Mouse (Mus musculus): ENCODE measurements around the gene Olfr519. TPM values are rescaled to one million over a fixed set of nuclear protein-coding genes. Genes with fewer than 3 reads are reported as not detected.

The Olfr519 gene
- polyA plus RNA-seq (2015; fragmentation: Nextera tagmentation; extraction: Ambion mirVana) = not detected in 2 replicates

DNA sequence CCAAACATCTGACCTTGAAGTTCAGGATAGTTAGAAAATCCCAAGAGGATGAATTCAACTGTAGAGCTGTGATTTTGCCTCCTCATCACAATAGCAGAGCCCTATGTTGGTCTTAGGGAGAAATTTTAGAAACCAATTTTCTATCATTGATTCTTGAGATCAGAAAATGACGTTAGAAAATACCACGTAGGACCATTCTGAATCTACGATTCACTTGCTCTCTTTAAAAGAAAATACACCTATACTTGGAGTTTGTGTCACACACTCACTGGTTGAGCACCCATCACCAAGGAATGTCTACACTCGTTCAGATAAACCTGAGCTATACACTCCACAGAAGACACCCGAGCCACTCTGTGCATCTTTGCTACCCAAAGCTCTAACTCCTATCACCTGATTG lies at the start of gene Olfr519:
Gene Olfr519 (minus strand): TSS at position 101 of the 400 bp plus-strand sequence.

DNA sequence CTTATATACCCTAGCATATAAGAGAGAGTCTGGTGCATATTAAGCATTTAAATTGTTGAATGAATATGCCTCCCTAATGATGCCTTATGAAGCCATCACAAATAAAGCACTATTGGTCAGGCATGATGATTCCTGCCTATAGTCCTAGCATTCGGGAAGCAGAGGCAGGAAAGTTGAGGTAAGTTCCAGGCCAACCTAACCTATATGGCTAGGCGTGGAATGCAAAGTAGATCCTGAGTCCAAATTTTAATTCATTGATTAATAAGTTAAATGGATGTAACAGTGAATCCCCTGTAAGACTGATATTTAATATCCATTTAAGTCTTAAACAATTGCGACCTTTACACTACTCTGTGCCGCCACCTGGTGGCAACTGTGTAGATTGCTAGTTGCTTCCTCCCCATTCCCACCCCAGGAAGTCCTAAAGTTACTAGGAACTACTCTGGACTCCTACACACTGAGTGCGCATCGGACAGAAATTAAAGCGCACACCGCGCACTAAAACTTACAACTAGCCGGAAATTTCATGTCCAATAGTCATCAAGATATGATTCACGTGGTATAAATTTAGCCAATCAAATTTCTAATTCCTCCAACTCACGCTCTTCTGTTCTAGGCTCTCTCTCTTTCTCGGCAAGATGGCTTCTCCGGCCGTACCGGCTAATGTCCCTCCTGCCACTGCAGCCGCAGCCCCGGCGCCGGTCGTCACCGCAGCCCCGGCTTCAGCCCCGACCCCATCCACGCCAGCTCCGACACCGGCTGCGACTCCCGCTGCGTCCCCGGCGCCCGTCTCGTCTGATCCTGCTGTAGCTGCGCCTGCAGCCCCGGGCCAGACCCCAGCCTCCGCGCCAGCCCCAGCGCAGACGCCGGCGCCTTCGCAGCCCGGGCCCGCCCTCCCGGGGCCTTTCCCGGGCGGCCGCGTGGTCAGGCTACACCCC lies 39.8 kb upstream of the Olfr519 start, which contains the start of gene Eif3f:
Gene Eif3f (plus strand): TSS at position 624 of the 938 bp plus-strand sequence.

DNA sequence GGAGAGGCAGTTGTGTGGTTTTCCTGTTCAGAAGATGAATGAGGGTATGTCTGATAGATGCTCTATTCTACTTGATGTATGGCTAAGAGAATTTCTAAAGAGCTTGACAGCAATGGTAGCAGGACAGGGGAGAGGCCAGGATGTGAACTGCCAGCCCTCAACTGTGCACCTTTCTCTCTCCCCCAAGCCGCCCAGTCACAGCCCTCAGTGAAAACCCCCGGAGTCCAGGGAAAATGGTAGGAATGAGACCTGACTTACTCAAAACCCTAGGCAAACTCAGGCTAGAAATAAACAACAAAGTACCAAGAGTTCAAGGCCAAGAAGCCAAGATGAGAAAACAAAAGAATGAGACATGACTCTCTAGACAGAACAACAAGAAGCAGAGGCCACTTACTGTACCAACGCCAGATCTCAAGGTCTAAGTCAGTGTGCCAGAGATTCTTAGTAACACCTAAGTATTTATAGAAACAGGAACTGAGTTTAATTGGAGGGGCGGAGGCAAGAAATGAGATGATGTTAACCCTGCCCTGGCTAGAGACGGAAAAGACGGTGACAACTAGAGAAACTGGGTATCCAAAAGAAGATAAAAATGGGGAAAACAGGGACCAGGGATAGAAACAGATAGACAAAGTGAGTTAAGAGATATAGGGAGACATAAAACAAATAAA lies 35.6 kb upstream of the Olfr519 start, which contains the start of gene Nlrp10:
Gene Nlrp10 (minus strand): TSS at position 453 of the 668 bp plus-strand sequence.

DNA sequence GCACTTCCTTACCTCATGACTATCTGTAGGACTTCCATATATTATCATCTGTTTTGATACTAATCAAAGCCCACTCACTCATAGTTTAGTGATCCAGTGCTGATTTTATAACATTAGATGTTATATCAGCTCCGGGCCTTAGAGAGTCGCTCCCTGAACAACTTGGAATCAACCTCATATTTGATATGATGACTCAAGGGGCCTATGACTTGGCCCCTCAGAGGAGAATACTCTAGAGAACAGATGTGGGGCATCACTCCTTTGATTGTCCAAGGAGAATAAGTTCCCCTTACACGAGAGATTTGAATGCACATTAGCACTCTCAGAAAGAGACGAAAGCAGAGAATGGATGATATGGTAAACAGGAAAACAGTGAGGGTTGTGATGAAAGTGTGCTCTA lies 9.3 kb downstream of the Olfr519 start, which contains the start of gene Olfr518:
Gene Olfr518 (minus strand): TSS at position 101 of the 400 bp plus-strand sequence.

DNA sequence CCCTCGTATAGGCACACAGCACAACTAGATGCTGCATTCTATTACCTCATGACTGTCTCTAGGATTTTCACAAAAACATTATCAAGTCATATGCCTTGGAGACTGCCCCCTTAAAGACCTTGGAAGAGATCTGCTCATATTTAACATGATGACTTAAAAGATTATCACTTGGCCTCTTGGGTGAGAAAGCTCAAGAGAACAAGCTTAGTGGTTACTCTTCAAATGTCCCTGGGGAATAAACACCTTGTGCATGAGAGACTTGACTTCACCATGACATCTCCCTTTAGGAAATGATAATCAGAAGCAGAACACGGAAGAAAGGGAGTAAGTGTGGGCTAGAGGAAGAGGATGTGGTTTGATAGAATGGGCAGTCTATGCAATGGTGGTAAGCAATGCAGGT lies 21.9 kb downstream of the Olfr519 start, which contains the start of gene Olfr517:
Gene Olfr517 (minus strand): TSS at position 101 of the 400 bp plus-strand sequence.

DNA sequence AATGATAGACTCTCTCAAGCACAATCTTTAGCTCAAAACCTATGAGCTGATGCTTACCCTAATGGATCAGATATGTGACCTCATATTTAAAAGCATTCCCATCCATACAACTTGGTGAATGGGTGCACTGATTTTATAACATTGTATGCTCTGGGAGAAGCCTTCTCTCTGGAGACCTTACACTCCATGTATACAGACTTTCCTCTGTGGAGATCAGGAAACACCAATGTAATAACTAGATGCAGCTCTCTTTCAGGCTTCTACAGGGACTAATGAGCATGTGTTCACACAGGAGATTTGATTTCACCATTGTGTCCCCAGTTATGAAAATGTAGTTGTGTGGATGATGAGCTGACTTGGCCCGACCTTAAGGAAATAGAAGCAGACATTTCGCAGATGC lies 43.8 kb downstream of the Olfr519 start, which contains the start of gene Olfr516:
Gene Olfr516 (minus strand): TSS at position 101 of the 400 bp plus-strand sequence.

Other genes with a start within 250 kb of the Olfr519 start
- gene Olfr509, start 242.5 kb downstream of the Olfr519 start, polyA plus RNA-seq (2015; fragmentation: Nextera tagmentation; extraction: Ambion mirVana) = not detected in 2 replicates
- not detected in 2 replicates for gene Olfr510, start 228.0 kb downstream of the Olfr519 start, polyA plus RNA-seq (2015; fragmentation: Nextera tagmentation; extraction: Ambion mirVana)
- gene Olfr512, start 181.1 kb downstream of the Olfr519 start, polyA plus RNA-seq (2015; fragmentation: Nextera tagmentation; extraction: Ambion mirVana) = not detected in 2 replicates
- not detected in 2 replicates for gene Olfr513, start 143.4 kb downstream of the Olfr519 start, polyA plus RNA-seq (2015; fragmentation: Nextera tagmentation; extraction: Ambion mirVana)
- gene Olfr514, start 68.4 kb downstream of the Olfr519 start, polyA plus RNA-seq (2015; fragmentation: Nextera tagmentation; extraction: Ambion mirVana) = not detected in 2 replicates
- gene Olfr516, start 43.9 kb downstream of the Olfr519 start, polyA plus RNA-seq (2015; fragmentation: Nextera tagmentation; extraction: Ambion mirVana) = not detected in 2 replicates
- gene Olfr517, start 22.0 kb downstream of the Olfr519 start, polyA plus RNA-seq (2015; fragmentation: Nextera tagmentation; extraction: Ambion mirVana) = not detected in 2 replicates
- gene Olfr518, start 9.4 kb downstream of the Olfr519 start, polyA plus RNA-seq (2015; fragmentation: Nextera tagmentation; extraction: Ambion mirVana) = not detected in 2 replicates
- gene Nlrp10, start 35.8 kb upstream of the Olfr519 start, polyA plus RNA-seq (2015; fragmentation: Nextera tagmentation; extraction: Ambion mirVana) = 0.05 TPM in 1 of 2 replicates, not detected in the other
- 87.8 and 88.1 TPM in 2 replicates for gene Eif3f, start 40.0 kb upstream of the Olfr519 start, polyA plus RNA-seq (2015; fragmentation: Nextera tagmentation; extraction: Ambion mirVana)
- gene Tub, start 55.9 kb upstream of the Olfr519 start, polyA plus RNA-seq (2015; fragmentation: Nextera tagmentation; extraction: Ambion mirVana) = 23.0 and 29.6 TPM in 2 replicates
- gene Ric3, start 188.9 kb upstream of the Olfr519 start, polyA plus RNA-seq (2015; fragmentation: Nextera tagmentation; extraction: Ambion mirVana) = 35.2 and 35.6 TPM in 2 replicates

Measured in neural tube, postnatal 0 days (tissue).